Mouse (Mus musculus) mature B cell (primary cell): ENCODE results near the gene Cemip.

Experiments
- in situ Hi-C: fragments of 300-500 bp; cut with MboI; formaldehyde crosslinking; loops from 2 replicates; pipeline ENCODE4 v1.14.3; 2019

Cemip gene

DNA sequence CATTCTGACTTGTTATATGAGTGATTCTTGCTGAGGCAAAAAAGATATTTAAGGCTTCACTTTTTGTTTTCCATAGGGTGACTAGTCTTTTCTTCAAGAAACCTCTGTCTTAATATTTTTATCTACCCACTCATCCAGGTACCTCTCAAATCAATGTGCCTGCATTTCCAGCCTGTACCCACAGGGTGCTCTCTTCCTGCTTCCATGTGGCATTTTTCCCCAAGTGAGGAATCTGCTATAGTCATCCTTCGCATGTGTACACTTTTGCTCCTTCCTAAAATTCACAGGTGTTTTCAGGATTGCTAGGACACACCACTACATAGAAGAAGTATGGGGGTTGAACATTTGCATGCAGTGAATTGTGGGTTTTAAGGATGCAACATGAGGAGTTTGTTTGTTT lies 192.0 kb downstream of the Cemip start:
- in situ Hi-C loops = loop anchor here (25.0 kb wide), 1 partner anchor 232 kb away; no protein-coding TSS in a partner anchor

DNA sequence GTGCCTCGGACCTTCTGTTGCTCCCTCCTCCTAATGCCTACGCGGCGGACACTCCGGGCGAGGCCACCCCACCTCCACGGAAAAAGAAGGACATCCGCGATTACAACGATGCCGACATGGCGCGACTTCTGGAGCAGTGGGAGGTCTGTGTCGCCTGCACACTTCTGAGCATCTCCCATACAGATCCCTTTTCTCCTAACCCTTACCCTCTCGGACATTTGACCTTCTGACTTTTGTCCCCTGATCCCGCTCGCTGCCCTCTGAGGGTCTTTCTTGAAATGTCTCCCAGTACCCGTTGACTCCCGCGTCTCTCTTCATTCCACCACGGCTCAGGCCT lies 194.0 kb downstream of the Cemip start:
- in situ Hi-C loops = loop anchor here (25.0 kb wide), 1 partner anchor 230 kb away; no protein-coding TSS in a partner anchor

DNA sequence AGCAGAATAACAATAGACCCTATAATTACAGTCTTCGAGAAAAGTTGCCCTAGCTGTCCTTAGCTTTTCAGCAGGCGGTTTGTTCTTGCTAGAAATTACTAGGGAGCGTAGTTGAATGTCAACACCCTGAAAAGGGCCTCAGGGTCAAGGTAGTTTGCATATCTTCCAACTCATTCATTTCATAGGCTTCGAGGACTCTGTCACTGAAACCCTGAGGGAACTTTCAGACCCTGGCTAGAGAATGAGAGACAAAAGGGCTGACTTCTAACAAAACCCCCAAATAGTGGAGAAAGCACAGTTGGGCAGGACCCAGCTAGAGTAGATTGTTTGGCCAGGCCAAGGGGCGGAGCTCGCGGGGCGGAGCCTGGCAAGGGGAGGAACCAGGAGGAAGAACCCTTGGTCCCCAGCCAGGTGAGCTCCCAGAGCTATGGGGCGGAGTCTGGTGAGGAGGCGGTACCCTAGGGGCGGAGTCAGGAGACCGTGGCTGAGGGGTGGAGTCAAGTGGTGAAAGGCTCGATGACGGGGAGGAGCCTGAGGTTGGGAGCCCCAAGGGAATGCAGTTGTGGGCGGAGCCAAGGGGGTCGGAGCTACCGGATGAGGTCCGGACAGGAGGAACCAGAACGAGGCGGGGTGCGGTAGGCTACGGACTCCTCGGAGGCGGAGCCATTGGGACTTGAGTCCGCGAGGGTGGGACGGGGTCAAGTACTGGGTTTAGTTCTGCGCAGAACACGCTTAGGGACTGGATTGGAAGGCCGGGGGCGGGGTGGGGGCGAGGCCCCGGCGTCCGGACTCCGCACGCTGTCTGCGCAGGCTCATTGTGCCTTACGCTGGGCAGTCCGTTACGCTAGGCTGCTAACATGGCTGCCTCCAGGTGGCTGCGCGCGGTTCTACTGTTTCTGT lies 194.6 kb downstream of the Cemip start:
- in situ Hi-C loops = loop anchor here (25.0 kb wide), 1 partner anchor 229 kb away; no protein-coding TSS in a partner anchor

DNA sequence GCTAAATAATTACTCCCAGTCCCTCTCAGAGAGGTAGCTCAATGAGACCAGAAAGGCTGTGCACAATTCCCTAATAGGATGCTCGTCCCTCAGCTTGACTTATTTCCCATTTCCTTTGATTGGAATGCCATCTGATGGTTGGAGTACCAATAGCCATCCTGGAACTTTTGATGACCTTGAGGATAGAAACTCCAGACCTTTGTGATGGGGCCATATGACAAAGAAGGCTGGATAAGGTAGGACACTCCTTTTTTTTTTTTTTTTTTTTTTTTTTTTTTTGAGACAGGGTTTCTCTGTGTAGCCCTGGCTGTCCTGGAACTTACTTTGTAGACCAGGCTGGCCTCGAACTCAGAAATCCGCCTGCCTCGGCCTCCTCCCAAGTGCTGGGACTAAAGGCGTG lies 196.4 kb downstream of the Cemip start:
- in situ Hi-C loops = loop anchor here (25.0 kb wide), 1 partner anchor 228 kb away; no protein-coding TSS in a partner anchor

DNA sequence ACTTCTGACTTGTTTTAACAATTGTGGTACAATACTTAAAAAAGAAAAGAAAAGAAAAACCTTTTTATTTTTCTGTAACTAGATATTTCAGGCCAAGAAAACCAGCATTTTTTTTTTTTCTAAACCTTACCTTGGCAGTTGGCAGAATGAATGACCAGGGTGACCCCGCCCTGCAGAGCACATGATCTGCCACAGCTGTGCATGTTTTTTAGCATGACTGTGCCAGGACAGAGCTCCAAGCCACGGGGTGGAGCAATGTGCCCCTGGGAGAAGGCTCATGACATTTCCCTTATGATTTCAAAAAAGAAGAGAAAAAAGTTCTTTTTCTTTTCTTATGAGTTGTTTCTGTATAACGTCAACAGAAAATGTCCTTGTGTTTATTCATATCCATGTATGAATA lies 196.9 kb downstream of the Cemip start:
- in situ Hi-C loops = loop anchor here (25.0 kb wide), 1 partner anchor 227 kb away; no protein-coding TSS in a partner anchor

DNA sequence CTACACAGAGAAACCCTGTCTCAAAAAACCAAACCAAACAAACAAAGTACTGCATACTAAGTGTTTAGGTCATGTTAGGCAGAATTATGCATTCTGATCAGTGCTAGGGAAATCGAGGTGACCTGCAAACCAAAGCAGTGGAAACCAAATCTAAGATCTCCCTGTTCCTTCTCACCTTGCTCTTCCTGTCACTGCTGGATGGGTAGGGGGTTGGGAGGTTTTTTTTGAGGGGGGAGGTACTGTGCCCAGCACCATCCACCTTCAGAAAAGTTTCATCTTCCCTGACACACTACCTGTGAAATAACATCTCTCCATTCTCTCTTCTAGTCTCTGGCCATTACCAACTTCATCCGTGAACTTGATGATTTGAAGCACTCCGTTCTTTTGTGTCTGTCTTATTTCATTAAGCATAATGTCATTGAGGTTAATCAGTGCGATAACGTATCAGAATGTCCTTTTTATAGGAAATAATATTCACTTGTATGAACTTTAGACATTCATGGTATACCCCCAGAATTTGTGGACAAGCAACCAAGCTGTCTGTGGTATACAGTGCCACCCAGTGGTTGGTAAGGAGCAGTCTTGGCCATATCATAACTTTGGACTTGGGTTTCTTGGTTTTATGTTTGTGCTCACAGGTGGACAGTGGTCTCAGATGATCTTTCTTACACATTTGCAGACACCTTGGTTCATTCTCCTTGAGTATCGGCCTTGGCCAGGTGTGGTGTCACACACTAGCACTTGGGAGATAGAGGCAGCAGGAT lies 199.8 kb downstream of the Cemip start:
- in situ Hi-C loops = loop anchor here (25.0 kb wide), 1 partner anchor 224 kb away; no protein-coding TSS in a partner anchor

DNA sequence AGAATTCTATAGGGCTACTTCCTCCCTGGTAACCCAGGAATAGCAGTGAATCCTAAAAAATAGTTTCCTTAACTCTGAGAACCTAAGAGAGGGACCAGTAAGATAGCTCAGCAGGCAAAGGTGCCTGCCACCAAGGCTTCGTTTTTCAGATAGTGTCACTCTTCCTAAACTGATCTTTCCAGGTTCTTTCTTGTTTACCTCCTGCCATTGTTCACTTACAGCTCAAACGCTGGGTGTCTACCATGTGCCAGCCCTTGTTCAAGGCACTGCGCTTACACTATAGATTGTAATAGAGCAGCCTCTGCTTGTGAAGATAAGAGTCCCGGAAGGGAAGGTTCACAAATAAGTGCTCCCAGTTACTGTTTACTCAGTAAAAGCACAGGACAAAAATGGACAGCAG lies 200.5 kb downstream of the Cemip start:
- in situ Hi-C loops = loop anchor here (25.0 kb wide), 1 partner anchor 224 kb away; no protein-coding TSS in a partner anchor

DNA sequence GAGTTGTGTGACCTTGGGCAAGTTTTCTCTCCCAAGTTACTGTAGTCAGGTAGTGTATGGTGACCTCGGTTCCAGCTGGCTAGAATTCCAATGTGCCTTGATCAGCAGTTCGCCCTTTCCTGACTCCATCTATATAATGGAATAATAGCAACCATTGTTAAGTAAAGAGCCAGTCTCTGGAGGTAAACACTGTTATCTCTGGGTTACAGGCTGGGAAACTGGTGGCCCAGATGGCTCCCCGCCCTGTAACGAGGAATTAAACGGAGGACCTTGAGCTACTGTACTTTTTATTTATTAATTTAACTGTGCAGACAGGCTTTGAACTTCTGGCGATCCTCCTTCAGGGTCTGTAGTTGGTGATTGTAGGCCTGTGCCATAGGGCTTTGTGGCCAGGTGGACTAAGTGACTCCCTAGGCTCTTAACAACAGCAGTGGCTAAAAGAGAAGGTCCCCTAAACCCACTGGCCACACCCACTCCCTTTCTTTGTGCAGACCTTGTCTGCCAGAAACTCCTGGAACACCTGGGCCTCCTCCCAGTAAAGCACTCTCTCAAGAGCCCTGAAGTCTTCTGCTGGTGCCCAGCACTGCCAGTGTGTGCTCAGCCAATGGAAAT lies 201.3 kb downstream of the Cemip start:
- in situ Hi-C loops = loop anchor here (25.0 kb wide), 1 partner anchor 223 kb away; no protein-coding TSS in a partner anchor

DNA sequence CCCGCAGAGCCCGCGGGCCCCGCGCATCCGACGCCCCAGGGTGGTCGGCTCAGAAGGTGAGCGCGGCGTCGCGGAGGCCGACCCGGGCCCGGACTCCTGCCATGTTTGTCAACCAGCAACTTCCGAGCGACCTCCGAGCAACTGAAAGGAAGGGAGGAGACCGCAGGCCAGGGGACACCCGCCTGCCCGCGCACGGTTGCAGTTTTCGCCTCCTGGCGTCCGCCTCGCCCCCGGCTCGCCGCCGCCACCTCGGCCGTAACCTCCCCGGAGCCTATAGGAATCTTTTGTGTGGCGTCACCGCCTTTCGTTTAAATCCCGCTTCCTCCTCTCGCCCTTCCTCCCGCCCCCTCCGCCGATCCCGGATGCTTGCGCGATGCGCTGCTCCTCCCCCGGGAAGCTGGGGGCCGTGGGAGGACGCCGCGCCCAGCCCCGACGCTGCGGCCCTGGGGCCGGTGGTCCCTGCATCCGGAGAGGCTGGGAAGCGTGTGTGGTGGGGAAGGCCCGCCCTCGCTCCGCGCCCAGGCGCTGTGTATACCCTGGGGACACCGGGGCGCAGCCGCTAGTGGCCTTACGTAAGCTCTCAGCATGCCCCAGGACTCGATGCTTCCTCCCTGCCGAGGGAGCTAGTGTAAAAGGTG lies 202.2 kb downstream of the Cemip start, which contains the start of the genes Tlnrd1 and Mesd:
TSS of gene Tlnrd1 (minus strand) at position 285 of the 638 bp plus-strand sequence.
TSS of gene Mesd (plus strand) at position 446 of the 638 bp plus-strand sequence.
- in situ Hi-C loops = loop anchor here (25.0 kb wide), 1 partner anchor 222 kb away; no protein-coding TSS in a partner anchor

DNA sequence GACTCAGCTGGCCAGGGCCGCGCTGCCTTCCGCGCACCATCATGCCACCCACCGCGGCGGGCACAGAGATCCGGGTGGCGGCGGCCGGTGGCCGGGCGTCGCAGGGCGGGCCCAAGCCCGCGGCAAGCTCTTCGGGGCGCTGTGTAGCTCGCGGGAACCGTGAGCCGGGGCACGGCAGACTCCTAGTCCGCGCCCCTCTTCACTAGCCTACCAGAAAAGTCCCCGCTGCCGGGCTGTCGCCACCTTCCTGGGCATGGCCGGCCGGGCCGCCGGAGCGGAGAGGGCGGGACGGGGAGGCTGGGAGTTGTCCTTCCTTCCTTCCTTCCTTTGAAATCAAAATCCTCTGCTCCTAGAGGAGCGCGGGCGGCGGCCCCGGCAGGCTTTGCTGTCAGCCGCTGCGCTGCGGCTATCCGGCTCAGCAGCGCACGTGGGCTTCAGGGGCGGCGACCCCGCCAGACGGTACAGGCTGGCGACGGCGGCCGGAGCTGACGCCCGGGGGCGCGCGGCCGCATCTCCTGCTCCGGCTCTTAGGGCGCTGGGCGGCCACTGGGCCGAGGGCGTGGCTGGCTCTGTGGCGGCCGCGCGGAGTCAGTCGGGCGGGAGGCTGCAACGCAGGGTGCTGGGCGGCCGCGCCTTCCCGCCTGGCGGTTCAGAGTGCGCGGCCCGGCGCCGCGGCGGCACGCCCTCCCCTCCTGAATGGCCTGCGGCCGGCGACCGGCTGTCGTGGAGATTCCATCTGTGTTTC lies 202.9 kb downstream of the Cemip start:
- in situ Hi-C loops = loop anchor here (25.0 kb wide), 1 partner anchor 221 kb away; no protein-coding TSS in a partner anchor
